Mouse (Mus musculus): Measurements from ENCODE around the gene Dennd5a. TPM values are rescaled to one million over a fixed set of nuclear protein-coding genes. Genes with fewer than 3 reads are reported as not detected.

The Dennd5a gene
- polyA plus RNA-seq, 1 experiment, result 270 TPM

DNA sequence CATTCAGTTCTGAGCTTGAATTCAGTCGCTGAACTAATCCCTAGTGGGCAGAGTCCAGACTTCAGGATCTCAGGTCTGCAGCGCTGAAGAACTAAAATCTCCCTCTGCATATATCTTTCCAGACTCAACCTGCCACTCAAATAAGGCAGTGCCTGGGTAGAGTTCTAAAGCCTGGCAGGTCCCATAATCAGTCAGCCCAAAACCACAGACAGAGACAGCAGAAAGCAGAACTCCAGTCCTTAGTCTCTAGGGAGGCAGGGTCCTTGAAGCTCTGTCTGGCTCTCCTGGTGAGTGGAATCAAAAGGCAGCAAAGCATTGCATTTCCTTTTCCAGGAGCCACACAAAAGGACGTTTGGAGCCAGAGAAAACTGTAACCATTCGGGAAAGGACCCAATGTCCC is 96.7 kb downstream of the Dennd5a start:
- DNase-seq, result no peak
- WGBS, result 34% methylated on average over 4 of the region's 4 CpGs
- TF ChIP-seq CTCF (IDR thresholded peaks at IDR 0.05; ENCODE audit: borderline replicate concordance, insufficient read depth, low read depth, low read length) (no peak), POLR2A (IDR thresholded peaks at IDR 0.05; ENCODE audit: borderline replicate concordance, insufficient read depth, low read length) (no peak)
- H3K27ac ChIP-seq (ENCODE audit: insufficient read depth, low read length), result no peak overlapping the region
- H3K27me3 ChIP-seq (ENCODE audit: control insufficient read depth, insufficient read depth, low read length), result peaks cover 5% of the 10 kb centered on the region; the same call in 1 of the 2 replicates
- 0 out of 2 replicates have a peak, but pooled peaks cover 3% of the 10 kb centered on the region for H3K4me1 ChIP-seq (ENCODE audit: control insufficient read depth, insufficient read depth, low read length)
- no peak overlapping the region for H3K4me3 ChIP-seq (replicated peaks; ENCODE audit: insufficient read depth, low read depth, low read length)

DNA sequence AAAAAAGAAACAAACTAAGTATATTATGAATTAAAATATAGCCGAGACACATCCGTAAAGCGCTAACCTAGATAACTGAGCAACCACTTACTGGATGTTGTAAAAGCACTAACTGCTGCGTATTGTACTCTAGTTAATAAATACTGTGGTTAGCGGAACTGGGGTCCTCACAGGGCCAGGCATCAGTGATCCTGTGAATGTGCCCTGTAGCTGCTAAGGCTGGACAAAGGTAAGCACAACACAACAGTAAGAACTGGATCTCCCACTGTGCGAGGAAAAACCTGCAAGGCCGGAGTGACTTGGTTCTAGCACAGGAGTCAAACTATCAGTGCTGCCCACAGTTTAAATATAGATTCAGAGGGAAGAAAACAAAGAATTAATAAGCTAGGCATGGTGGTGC is 100.1 kb downstream of the Dennd5a start:
- 92% methylated on average over 7 of the region's 7 CpGs for WGBS
- Histone ChIP-seq H3K4me1 (ENCODE audit: control insufficient read depth, insufficient read depth, low read length) (0 out of 2 replicates have a peak, but pooled peaks cover 2% of the 10 kb centered on the region), H3K27me3 (ENCODE audit: control insufficient read depth, insufficient read depth, low read length) (no peaks in the 10 kb centered on the region; the same call in 1 of the 2 replicates), H3K4me3 (replicated peaks; ENCODE audit: insufficient read depth, low read depth, low read length) (no peak overlapping the region), H3K27ac (ENCODE audit: insufficient read depth, low read length) (no peak overlapping the region)
- no peak for DNase-seq
- TF ChIP-seq POLR2A (IDR thresholded peaks at IDR 0.05; ENCODE audit: borderline replicate concordance, insufficient read depth, low read length) (no peak), CTCF (IDR thresholded peaks at IDR 0.05; ENCODE audit: borderline replicate concordance, insufficient read depth, low read depth, low read length) (no peak)

GRCm38 (mm10) chr7:109859354-109859753 is 100.9 kb downstream of the Dennd5a start:
- 72% methylated on average over 6 of the region's 6 CpGs for WGBS
- DNase-seq, result no peak
- Histone ChIP-seq H3K27ac (ENCODE audit: insufficient read depth, low read length) (no peak overlapping the region), H3K4me1 (ENCODE audit: control insufficient read depth, insufficient read depth, low read length) (no peaks in the 10 kb centered on the region), H3K4me3 (replicated peaks; ENCODE audit: insufficient read depth, low read depth, low read length) (no peak overlapping the region), H3K27me3 (ENCODE audit: control insufficient read depth, insufficient read depth, low read length) (no peaks in the 10 kb centered on the region)
- no peak for TF ChIP-seq CTCF (IDR thresholded peaks at IDR 0.05; ENCODE audit: borderline replicate concordance, insufficient read depth, low read depth, low read length)
- TF ChIP-seq POLR2A (IDR thresholded peaks at IDR 0.05; ENCODE audit: borderline replicate concordance, insufficient read depth, low read length), result no peak

DNA sequence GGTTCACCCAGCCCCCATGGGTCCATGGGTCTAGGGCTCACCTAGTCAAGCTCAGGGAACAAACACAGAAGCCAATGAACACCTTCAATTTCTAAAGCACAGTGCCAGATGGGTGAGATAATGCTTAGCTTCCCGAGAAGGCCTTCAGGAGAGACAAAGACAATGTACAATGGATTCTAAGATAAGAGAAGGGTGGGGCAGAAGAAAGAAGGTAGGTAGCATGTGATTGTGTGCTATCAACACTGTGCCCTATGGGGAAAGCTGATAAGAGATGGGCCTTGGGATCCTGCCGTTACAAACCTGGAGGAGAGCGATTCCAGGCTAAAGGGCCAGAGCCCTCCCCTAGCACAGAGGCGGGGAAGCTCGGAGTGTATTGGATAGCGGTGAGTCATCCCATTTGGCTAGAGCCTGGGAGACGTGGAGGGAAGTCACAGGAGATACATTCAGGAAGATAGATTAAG is 107.5 kb downstream of the Dennd5a start:
- 34% methylated on average over 7 of the region's 7 CpGs for WGBS
- DNase-seq, result peak; percentile 36 to 67

DNA sequence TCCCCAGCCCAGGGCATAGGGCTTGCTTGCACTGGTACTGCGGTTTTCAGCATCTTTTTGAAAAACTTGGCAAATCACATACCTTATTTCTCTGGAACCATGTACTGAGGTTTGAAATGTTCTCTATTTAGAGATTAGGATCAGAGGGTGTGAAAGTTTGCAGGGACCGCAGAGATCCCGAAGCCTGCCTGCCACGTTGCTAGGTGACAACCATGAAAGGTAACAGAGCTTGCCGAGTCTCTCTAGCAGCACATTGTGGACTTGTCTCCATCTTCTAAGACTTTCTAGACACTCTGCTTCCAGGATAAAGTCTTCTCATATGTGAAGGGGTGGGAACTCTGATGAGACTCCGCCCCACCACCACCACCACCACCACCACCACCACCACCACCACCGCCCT is 108.3 kb downstream of the Dennd5a start:
- Histone ChIP-seq H3K4me3 (replicated peaks; ENCODE audit: insufficient read depth, low read depth, low read length) (no peak overlapping the region), H3K27me3 (ENCODE audit: control insufficient read depth, insufficient read depth, low read length) (no peaks in the 10 kb centered on the region), H3K4me1 (ENCODE audit: control insufficient read depth, insufficient read depth, low read length) (peaks cover 4% of the 10 kb centered on the region; the same call in 1 of the 2 replicates), H3K27ac (ENCODE audit: insufficient read depth, low read length) (no peak overlapping the region)
- WGBS, result 92% methylated on average over 7 of the region's 7 CpGs
- TF ChIP-seq POLR2A (IDR thresholded peaks at IDR 0.05; ENCODE audit: borderline replicate concordance, insufficient read depth, low read length), result no peak
- TF ChIP-seq CTCF (IDR thresholded peaks at IDR 0.05; ENCODE audit: borderline replicate concordance, insufficient read depth, low read depth, low read length), result no peak
- DNase-seq, result no peak

More for the DNA sequence above, 107.5 kb downstream of the Dennd5a start:
- Histone ChIP-seq H3K4me1 (ENCODE audit: control insufficient read depth, insufficient read depth, low read length) (peaks cover 4% of the 10 kb centered on the region; the same call in 1 of the 2 replicates), H3K27me3 (ENCODE audit: control insufficient read depth, insufficient read depth, low read length) (no peaks in the 10 kb centered on the region), H3K4me3 (replicated peaks; ENCODE audit: insufficient read depth, low read depth, low read length) (no peak overlapping the region), H3K27ac (ENCODE audit: insufficient read depth, low read length) (no peak overlapping the region)
- TF ChIP-seq CTCF (IDR thresholded peaks at IDR 0.05; ENCODE audit: borderline replicate concordance, insufficient read depth, low read depth, low read length), result no peak
- TF ChIP-seq POLR2A (IDR thresholded peaks at IDR 0.05; ENCODE audit: borderline replicate concordance, insufficient read depth, low read length), result no peak

GRCm38 (mm10) chr7:109850531-109850930 is 109.7 kb downstream of the Dennd5a start:
- no peak for DNase-seq
- H3K27ac ChIP-seq (ENCODE audit: insufficient read depth, low read length), result no peak overlapping the region
- TF ChIP-seq POLR2A (IDR thresholded peaks at IDR 0.05; ENCODE audit: borderline replicate concordance, insufficient read depth, low read length), result no peak
- TF ChIP-seq CTCF (IDR thresholded peaks at IDR 0.05; ENCODE audit: borderline replicate concordance, insufficient read depth, low read depth, low read length), result no peak
- peaks cover 4% of the 10 kb centered on the region; the same call in 1 of the 2 replicates for H3K4me1 ChIP-seq (ENCODE audit: control insufficient read depth, insufficient read depth, low read length)
- no peak overlapping the region for H3K4me3 ChIP-seq (replicated peaks; ENCODE audit: insufficient read depth, low read depth, low read length)
- H3K27me3 ChIP-seq (ENCODE audit: control insufficient read depth, insufficient read depth, low read length), result no peaks in the 10 kb centered on the region
- WGBS, result 68% methylated on average over 3 of the region's 3 CpGs

DNA sequence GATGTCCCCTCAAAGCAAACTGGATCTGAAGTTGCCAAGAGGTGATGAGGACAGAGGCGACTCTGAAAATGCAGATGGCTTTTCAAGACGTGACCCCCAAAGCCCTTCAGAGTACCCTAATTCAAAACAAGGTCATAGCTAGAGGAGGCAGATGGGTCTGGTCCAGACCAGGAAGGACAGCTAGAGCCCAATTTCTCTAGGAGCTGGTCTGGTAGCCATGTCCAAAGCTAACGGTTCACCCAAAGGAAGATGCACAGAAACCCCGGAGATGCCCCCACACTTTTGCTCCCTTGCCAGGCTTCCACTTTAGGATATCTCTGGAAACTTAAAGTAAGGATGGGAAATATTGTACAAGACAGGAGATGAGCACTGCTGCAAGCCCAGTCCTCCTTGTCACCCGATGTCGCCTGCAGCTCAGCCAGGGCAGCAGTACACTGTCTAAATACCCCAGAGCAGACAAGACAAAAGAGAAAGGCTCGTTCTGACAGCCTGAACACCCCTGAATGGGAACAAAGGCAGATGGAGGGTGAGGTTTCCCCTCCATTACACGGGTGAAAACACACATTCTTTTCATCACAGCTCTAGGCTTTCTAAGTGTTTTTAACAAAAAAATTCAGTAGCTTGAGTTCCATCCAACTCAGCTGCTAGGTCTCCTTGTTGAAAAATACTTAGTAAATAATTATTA is 110.4 kb downstream of the Dennd5a start:
- no peak overlapping the region for H3K27ac ChIP-seq (ENCODE audit: insufficient read depth, low read length)
- H3K4me3 ChIP-seq (replicated peaks; ENCODE audit: insufficient read depth, low read depth, low read length), result no peak overlapping the region
- no peak for DNase-seq
- no peak for TF ChIP-seq POLR2A (IDR thresholded peaks at IDR 0.05; ENCODE audit: borderline replicate concordance, insufficient read depth, low read length)
- TF ChIP-seq CTCF (IDR thresholded peaks at IDR 0.05; ENCODE audit: borderline replicate concordance, insufficient read depth, low read depth, low read length), result no peak
- 55% methylated on average over 8 of the region's 8 CpGs for WGBS
- peaks cover 4% of the 10 kb centered on the region; the same call in 1 of the 2 replicates for H3K4me1 ChIP-seq (ENCODE audit: control insufficient read depth, insufficient read depth, low read length)
- no peaks in the 10 kb centered on the region for H3K27me3 ChIP-seq (ENCODE audit: control insufficient read depth, insufficient read depth, low read length)
